9 mouse cellular contexts compared by ENCODE assay signal in genomic region chr13:3358996-3359750, GRCm38 (mm10).
DNase-seq lines count a peak whose midpoint lies in the region; ATAC-seq and TF ChIP-seq lines count a peak whose summit lies in the region.
"Had no signal": no experiment of that assay in that cellular context is flagged by ENCODE, and none has a peak within 500 bp of the region (broad histone marks: within the 10 kb centered on the region; RNA-seq: fewer than 3 reads in every experiment).

No protein-coding gene starts in this region.

- TF ChIP-seq CTCF in heart, postnatal 0 days (IDR thresholded peaks at IDR 0.05; ENCODE audit: low read depth), result no peak

- peak overlapping the region; percentile 64 for H3K4me3 ChIP-seq in heart, embryonic 12.5 days
- peak overlapping the region; percentile 58 for H3K4me3 ChIP-seq in heart, postnatal 0 days (ENCODE audit: low read depth, low read length)
- peak overlapping the region; percentile 50 for H3K4me3 ChIP-seq in midbrain, embryonic 16.5 days (ENCODE audit: low read depth, low read length)

- H3K27me3 ChIP-seq in heart, embryonic 12.5 days (replicated peaks), result peaks cover 34% of the 10 kb centered on the region
- peaks cover 42% of the 10 kb centered on the region for H3K27me3 ChIP-seq in heart, postnatal 0 days (ENCODE audit: control insufficient read depth, insufficient read depth, low read length)
- peaks cover 31% of the 10 kb centered on the region for H3K27me3 ChIP-seq in midbrain, embryonic 16.5 days (ENCODE audit: control insufficient read depth, insufficient read depth, low read depth, low read length)

- WGBS in heart, embryonic 12.5 days, result under 1% methylated on average over 41 of the region's 41 CpGs
- WGBS in heart, postnatal 0 days, result 1% methylated on average over 40 of the region's 41 CpGs
- WGBS in midbrain, embryonic 16.5 days, result under 1% methylated on average over 41 of the region's 41 CpGs

- no peak for DNase-seq in heart, adult 11 months
- no peak for DNase-seq in heart, postnatal 0 days (ENCODE audit: low spot score)
- DNase-seq in kidney, postnatal 36 days, result peak; percentile 5 to 19
- no peak for DNase-seq in ovary, postnatal 36 days (ENCODE audit: low spot score)
- DNase-seq in right cerebral cortex, adult 2 months (ENCODE audit: low spot score in 2 of 2), result no peak

- no peak for TF ChIP-seq EP300 in heart, postnatal 0 days (IDR thresholded peaks at IDR 0.05; ENCODE audit: low read depth)

- H3K36me3 ChIP-seq in heart, embryonic 12.5 days, result no peaks in the 10 kb centered on the region
- H3K36me3 ChIP-seq in heart, postnatal 0 days (replicated peaks; ENCODE audit: control insufficient read depth, insufficient read depth, low read length), result no peaks in the 10 kb centered on the region
- H3K36me3 ChIP-seq in midbrain, embryonic 16.5 days (ENCODE audit: control insufficient read depth, insufficient read depth, low read length), result no peaks in the 10 kb centered on the region
- H3K36me3 ChIP-seq: G1E had no signal

- H3K9me3 ChIP-seq in heart, embryonic 12.5 days (replicated peaks), result no peaks in the 10 kb centered on the region
- no peaks in the 10 kb centered on the region for H3K9me3 ChIP-seq in heart, postnatal 0 days (replicated peaks; ENCODE audit: control insufficient read depth, low read length)
- H3K9me3 ChIP-seq in midbrain, embryonic 16.5 days (replicated peaks; ENCODE audit: control insufficient read depth, low read length, poor library complexity, severe bottlenecking), result no peaks in the 10 kb centered on the region

- H3K9ac ChIP-seq in heart, embryonic 12.5 days, result peak overlapping the region; percentile 21; the same call in 1 of the 2 replicates
- H3K9ac ChIP-seq in heart, postnatal 0 days (replicated peaks; ENCODE audit: low read depth, low read length), result no peak overlapping the region
- H3K9ac ChIP-seq in midbrain, embryonic 16.5 days (ENCODE audit: low read depth, low read length), result no peak overlapping the region

- peak overlapping the region; percentile 97 for H3K4me2 ChIP-seq in heart, embryonic 12.5 days
- peak overlapping the region; percentile 85 for H3K4me2 ChIP-seq in heart, postnatal 0 days (ENCODE audit: low read depth, low read length)
- peak overlapping the region; percentile 98 for H3K4me2 ChIP-seq in midbrain, embryonic 16.5 days (ENCODE audit: low read length)

- H3K4me1 ChIP-seq in heart, embryonic 12.5 days (replicated peaks), result peaks cover 17% of the 10 kb centered on the region
- H3K4me1 ChIP-seq in heart, postnatal 0 days (ENCODE audit: control insufficient read depth, insufficient read depth), result peaks cover 21% of the 10 kb centered on the region; the same call in 1 of the 2 replicates
- H3K4me1 ChIP-seq in midbrain, embryonic 16.5 days (ENCODE audit: control insufficient read depth, insufficient read depth, low read length), result peaks cover 16% of the 10 kb centered on the region; the same call in 1 of the 2 replicates

- peak; percentile 38; the same call in 1 of the 2 replicates for ATAC-seq in heart, embryonic 12.5 days (ENCODE audit: insufficient number of reproducible peaks, low FRiP score)
- ATAC-seq in common myeloid progenitor, adult 5-6 weeks (replicated peaks; ENCODE audit: low read depth, poor library complexity, severe bottlenecking), result peak; percentile 19
- ATAC-seq in heart, postnatal 0 days (ENCODE audit: insufficient read depth, low read depth), result no peak
- ATAC-seq in midbrain, embryonic 16.5 days, result peak; percentile 34

- H3K27ac ChIP-seq in heart, embryonic 12.5 days (ENCODE audit: poor library complexity, severe bottlenecking), result no peak overlapping the region
- no peak overlapping the region for H3K27ac ChIP-seq in heart, postnatal 0 days (ENCODE audit: low read depth)
- H3K27ac ChIP-seq in midbrain, embryonic 16.5 days (ENCODE audit: low read length), result no peak overlapping the region

Comparison
In these comparisons a context has a peak if more than half of its experiments do, and no peak if none do; other contexts are left out.
1. DNase-seq: peak in kidney, postnatal 36 days (2 of 2); none in heart, adult 11 months (single experiment), heart, postnatal 0 days (single experiment), ovary, postnatal 36 days (single experiment) and right cerebral cortex, adult 2 months (0 of 2).
2. Peak in every context shown above with its lines, with median percentiles within 50 percentile points of each other: H3K4me2 ChIP-seq and H3K4me3 ChIP-seq.